Mouse (Mus musculus) limb, embryonic 11.5 days (tissue): Measurements from ENCODE around the gene Abhd14b. TPM values are rescaled to one million over a fixed set of nuclear protein-coding genes. Genes with fewer than 3 reads are reported as not detected.

Experiments used
- ATAC-seq: fragments of 200-750 bp; cut with Nextera tagmentation; 2 replicates; pipeline ENCODE4 v1.8.0; 2017; ENCODE audit warnings: low read depth; ENCODE audit not compliant: insufficient number of reproducible peaks, low FRiP score, low TSS enrichment
- DNase-seq: peaks from one replicate; pipeline ENCODE4 v3.0.0-alpha.2; 2015; ENCODE audit warnings: low spot score
- H3K27ac ChIP-seq: fragments of 300-500 bp; sonication (generic); replicated peaks from 2 replicates; pipeline ENCODE4 v1.5.1; 2014; ENCODE audit warnings: low read depth, mild to moderate bottlenecking, low read length
- H3K27me3 ChIP-seq: fragments of 300-500 bp; sonication (generic); 2 replicates; pipeline ENCODE4 v1.6.1; 2014; ENCODE audit warnings: mild to moderate bottlenecking, low read length, mixed read lengths; ENCODE audit not compliant: control insufficient read depth, insufficient read depth
- H3K36me3 ChIP-seq: fragments of 300-500 bp; sonication (generic); 2 replicates; pipeline ENCODE4 v1.6.1; 2014; ENCODE audit warnings: mild to moderate bottlenecking, low read length, moderate library complexity, mixed read lengths; ENCODE audit not compliant: control insufficient read depth, insufficient read depth
- H3K4me1 ChIP-seq: fragments of 300-500 bp; sonication (generic); 2 replicates; pipeline ENCODE4 v1.6.1; 2014; ENCODE audit warnings: low read length, mixed read lengths; ENCODE audit not compliant: control insufficient read depth, insufficient read depth
- H3K4me2 ChIP-seq: fragments of 300-500 bp; sonication (generic); 2 replicates; pipeline ENCODE4 v1.6.1; 2014; ENCODE audit warnings: low read depth, mild to moderate bottlenecking, moderate library complexity; ENCODE audit not compliant: severe bottlenecking
- H3K4me3 ChIP-seq: fragments of 300-500 bp; sonication (generic); 2 replicates; pipeline ENCODE4 v1.5.1; 2014; ENCODE audit warnings: low read depth, low read length
- H3K9ac ChIP-seq: fragments of 300-500 bp; sonication (generic); 2 replicates; pipeline ENCODE4 v1.6.1; 2014; ENCODE audit warnings: mild to moderate bottlenecking, low read length
- H3K9me3 ChIP-seq: fragments of 300-500 bp; sonication (generic); 2 replicates; pipeline ENCODE4 v1.6.1; 2016; ENCODE audit warnings: low read length; ENCODE audit not compliant: control insufficient read depth
- WGBS: fragments of 180-500 bp; shearing (Covaris S2); extraction: QIAGEN DNeasy Blood & Tissue Kit; methylation state at CpG from one replicate; pipeline ENCODE4 v1.1.7; 2014; 5-methylcytosine and 5-hydroxymethylcytosine counted together
- polyA plus RNA-seq: library from polyadenylated mRNA; unstranded; fragments of >200 nt; fragmentation: Nextera tagmentation; extraction: Ambion mirVana; gene quantifications from 2 replicates; pipeline ENCODE4 v1.2.1, GENCODE M21; 2014

Abhd14b gene
- polyA plus RNA-seq, 1 experiment from 2014 or later: 9.3 TPM

DNA sequence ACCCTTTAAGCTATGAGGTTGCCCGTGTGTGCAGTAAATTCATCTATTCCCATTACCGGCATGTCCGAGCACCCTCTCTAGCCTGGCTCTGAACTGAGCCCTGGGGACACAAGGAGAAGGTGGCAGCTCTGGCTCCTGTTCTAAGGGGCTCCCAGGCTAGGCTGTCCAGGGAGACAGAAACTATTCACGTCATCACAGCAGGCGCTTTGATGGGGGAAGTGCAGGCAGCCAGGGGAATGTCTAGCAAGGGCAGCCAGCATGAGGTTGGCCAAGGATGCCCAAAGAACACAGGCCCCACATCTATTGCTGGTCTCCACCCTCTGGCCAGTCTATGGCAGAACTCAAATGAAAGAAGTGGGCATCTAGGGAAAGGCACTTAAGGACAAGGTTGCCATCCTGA is 10.7 kb downstream of the Abhd14b start:
- no peak overlapping the region for H3K9ac ChIP-seq
- no peaks in the 10 kb centered on the region for H3K9me3 ChIP-seq
- peaks cover 6% of the 10 kb centered on the region; the same call in 1 of the 2 replicates for H3K36me3 ChIP-seq
- H3K4me1 ChIP-seq: peaks cover 36% of the 10 kb centered on the region
- no peak overlapping the region for H3K4me3 ChIP-seq
- DNase-seq (no peak), ATAC-seq (no peak)
- no peak overlapping the region for H3K27ac ChIP-seq
- no peak overlapping the region for H3K4me2 ChIP-seq
- WGBS: 79% methylated on average over 5 of the region's 5 CpGs
- H3K27me3 ChIP-seq: no peaks in the 10 kb centered on the region

DNA sequence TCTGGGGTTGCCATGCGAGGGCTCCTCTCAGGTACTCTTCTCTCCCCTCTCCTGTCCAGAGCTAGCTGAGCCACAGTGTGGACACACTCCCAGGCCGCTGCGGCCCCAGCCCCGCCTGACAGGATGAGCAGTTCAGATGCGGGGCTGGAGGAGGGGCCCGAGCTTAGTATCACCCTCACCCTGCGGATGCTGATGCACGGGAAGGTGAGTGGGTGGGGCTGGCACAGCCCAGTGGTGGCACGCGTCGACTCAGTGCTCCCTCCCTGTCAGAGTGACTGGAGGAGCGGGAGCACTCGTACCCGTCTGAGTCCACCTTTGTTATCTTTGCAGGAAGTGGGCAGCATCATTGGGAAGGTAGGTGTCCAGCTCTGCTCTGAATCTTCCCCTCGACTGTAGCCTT is 12.7 kb downstream of the Abhd14b start:
- H3K36me3 ChIP-seq: peaks cover 10% of the 10 kb centered on the region

DNA sequence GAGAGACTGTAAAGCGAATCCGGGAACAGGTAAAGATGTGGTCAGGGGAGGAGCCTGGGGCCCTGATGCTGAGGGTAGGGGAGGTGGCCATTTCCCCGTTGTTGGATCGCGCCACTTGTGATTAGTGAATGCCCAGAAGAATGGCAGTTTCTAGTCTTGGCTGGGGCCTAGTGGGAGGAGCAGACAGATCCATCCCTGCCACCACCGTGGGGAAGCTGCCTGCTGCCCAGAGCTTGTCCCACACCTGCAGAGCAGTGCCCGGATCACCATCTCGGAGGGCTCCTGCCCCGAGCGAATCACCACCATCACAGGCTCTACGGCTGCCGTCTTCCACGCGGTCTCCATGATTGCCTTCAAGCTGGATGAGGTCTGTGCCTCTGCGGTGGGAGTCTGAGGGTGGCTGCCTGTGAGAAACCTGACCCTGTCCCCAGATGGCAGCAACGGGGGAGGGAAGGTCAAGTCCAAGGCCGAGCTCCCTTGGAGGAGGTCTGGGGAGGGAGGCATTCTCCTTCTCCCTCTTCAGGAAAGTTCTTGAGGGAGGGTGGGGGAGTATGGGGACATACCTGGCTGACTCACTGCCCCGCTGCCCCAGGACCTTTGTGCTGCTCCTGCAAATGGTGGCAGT is 13.3 kb downstream of the Abhd14b start:
- Histone ChIP-seq H3K36me3 (peaks cover 10% of the 10 kb centered on the region), H3K9ac (no peak overlapping the region), H3K9me3 (no peaks in the 10 kb centered on the region), H3K4me1 (peaks cover 37% of the 10 kb centered on the region), H3K27ac (no peak overlapping the region), H3K4me2 (no peak overlapping the region), H3K4me3 (no peak overlapping the region), H3K27me3 (no peaks in the 10 kb centered on the region)
- 74% methylated on average over 18 of the region's 18 CpGs for WGBS
- DNase-seq (no peak), ATAC-seq (no peak)

More for the DNA sequence above, 12.7 kb downstream of the Abhd14b start:
- Histone ChIP-seq H3K4me2 (no peak overlapping the region), H3K4me3 (no peak overlapping the region), H3K9me3 (no peaks in the 10 kb centered on the region), H3K27ac (no peak overlapping the region), H3K27me3 (no peaks in the 10 kb centered on the region), H3K9ac (no peak overlapping the region), H3K4me1 (peaks cover 40% of the 10 kb centered on the region)
- ATAC-seq (no peak), DNase-seq (no peak)
- 85% methylated on average over 15 of the region's 15 CpGs for WGBS

DNA sequence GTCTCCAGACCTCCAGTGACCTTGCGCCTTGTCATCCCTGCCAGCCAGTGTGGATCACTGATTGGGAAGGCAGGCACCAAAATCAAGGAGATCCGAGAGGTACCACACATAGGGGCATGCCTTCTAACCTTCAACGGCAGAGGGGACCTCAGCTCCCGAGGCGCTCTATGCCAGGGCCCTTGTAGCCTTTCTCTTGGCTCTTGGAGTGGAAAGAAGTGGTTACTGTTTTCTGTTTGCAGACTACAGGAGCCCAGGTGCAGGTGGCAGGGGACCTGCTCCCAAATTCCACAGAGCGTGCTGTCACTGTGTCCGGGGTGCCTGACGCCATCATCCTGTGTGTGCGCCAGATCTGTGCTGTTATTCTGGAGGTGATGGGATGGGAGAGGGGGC is 13.8 kb downstream of the Abhd14b start:
- ATAC-seq: no peak
- Histone ChIP-seq H3K4me2 (no peak overlapping the region), H3K9me3 (no peaks in the 10 kb centered on the region), H3K4me1 (peaks cover 35% of the 10 kb centered on the region), H3K4me3 (no peak overlapping the region), H3K27ac (no peak overlapping the region), H3K36me3 (peaks cover 10% of the 10 kb centered on the region), H3K9ac (no peak overlapping the region), H3K27me3 (no peaks in the 10 kb centered on the region)
- DNase-seq: no peak
- WGBS: 95% methylated on average over 9 of the region's 9 CpGs

DNA sequence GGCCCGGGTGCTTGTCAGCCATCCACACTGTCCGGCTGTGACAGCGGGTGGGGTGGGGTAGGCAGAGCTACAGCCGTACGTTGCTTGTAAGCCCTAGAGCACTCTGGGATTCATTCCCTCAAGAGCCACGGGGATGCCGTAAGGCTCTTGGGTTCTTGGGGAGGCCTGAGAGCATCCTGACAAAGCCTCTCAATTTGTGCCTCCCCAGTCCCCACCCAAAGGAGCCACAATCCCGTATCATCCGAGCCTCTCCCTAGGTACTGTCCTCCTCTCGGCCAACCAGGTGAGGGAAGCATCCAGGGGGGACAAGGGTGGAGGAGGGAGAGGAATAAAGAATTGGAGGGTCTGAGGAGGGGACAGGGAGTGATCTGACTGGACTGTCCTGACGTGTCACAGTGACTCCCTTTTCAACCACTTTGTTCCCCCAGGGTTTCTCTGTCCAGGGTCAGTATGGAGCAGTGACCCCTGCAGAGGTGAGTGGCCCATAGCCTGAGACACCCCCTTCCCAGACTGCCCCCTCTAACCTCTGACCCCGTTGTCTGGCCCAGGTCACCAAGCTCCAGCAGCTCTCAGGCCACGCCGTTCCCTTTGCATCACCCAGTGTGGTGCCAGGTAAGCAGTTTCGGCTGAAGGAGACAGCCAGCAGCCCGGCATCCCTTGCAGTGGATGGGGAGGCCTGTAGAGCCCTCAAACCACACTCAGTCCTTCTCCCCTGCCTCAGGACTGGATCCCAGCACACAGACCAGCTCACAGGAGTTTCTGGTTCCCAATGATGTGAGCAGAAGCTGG is 14.6 kb downstream of the Abhd14b start:
- no peak overlapping the region for H3K4me2 ChIP-seq
- H3K27me3 ChIP-seq: no peaks in the 10 kb centered on the region
- H3K4me1 ChIP-seq: peaks cover 27% of the 10 kb centered on the region
- H3K4me3 ChIP-seq: no peak overlapping the region
- 83% methylated on average over 16 of the region's 16 CpGs for WGBS
- DNase-seq (no peak), ATAC-seq (no peak)
- H3K9ac ChIP-seq: no peak overlapping the region
- peaks cover 10% of the 10 kb centered on the region for H3K36me3 ChIP-seq
- no peaks in the 10 kb centered on the region for H3K9me3 ChIP-seq
- H3K27ac ChIP-seq: no peak overlapping the region

DNA sequence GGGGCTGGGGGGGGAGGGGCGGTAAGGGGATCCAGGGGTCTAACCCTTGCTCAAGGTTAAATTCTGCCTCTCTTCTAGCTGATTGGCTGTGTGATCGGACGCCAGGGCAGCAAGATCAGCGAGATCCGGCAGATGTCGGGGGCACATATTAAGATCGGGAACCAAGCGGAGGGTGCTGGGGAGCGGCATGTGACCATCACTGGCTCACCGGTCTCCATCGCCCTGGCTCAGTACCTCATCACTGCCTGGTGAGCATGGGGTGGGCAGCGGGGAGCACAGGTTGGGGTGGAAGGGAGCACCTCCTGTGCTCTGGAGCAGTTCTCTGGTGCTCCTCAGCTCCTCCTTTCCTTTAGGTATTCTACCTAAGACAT is 15.2 kb downstream of the Abhd14b start:
- no peak overlapping the region for H3K9ac ChIP-seq
- H3K4me1 ChIP-seq: peaks cover 21% of the 10 kb centered on the region
- ATAC-seq (no peak), DNase-seq (no peak)
- H3K4me2 ChIP-seq: no peak overlapping the region
- peaks cover 10% of the 10 kb centered on the region for H3K36me3 ChIP-seq
- no peak overlapping the region for H3K27ac ChIP-seq
- H3K9me3 ChIP-seq: no peaks in the 10 kb centered on the region
- H3K4me3 ChIP-seq: no peak overlapping the region
- H3K27me3 ChIP-seq: no peaks in the 10 kb centered on the region
- WGBS: 87% methylated on average over 12 of the region's 12 CpGs

DNA sequence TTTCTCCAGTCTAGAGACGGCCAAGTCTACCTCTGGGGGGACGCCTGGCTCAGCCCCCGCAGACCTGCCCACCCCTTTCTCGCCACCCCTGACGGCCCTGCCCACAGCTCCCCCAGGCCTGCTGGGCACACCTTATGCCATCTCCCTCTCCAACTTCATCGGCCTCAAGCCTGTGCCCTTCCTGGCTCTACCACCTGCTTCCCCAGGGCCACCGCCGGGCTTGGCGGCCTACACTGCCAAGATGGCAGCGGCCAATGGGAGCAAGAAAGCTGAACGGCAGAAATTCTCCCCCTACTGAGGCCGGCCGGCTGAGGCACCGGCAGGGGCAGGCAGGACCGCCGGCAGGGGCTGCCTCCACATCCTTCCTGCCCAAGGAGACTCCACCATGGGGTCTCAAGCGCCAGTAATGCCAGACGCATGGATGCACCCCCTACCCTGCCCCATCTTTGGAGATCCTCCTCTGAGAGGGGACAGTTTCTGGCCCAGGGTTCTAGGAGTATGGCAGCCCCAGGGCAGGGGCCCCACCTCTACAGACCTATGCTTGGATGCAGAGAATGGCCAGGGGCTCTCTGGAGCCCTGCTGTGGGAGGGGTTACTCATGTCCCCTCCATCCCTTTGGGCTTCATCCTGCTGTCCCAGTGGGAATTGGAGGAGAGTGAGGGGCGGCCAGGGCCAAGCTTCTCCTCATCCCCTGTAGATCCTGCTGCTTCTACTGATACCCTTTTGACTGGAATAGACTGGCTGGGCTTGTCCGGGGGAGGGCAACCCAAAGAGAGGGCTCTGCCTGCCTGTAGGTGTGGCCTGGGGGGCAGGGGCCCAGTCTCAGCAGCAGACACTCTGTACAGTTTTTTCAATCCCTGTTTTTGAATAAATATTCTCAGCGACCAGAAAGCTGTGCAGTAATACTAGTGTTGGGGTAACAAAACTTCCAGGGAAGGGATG is 16.1 kb downstream of the Abhd14b start:
- no peaks in the 10 kb centered on the region for H3K27me3 ChIP-seq
- H3K9me3 ChIP-seq: no peaks in the 10 kb centered on the region
- WGBS: 82% methylated on average over 21 of the region's 21 CpGs
- H3K4me1 ChIP-seq: peaks cover 14% of the 10 kb centered on the region
- H3K4me2 ChIP-seq: no peak overlapping the region
- no peak for ATAC-seq
- peak overlapping the region; percentile 9; the same call in 1 of the 2 replicates for H3K9ac ChIP-seq
- H3K27ac ChIP-seq: no peak overlapping the region
- H3K36me3 ChIP-seq: peaks cover 10% of the 10 kb centered on the region
- no peak overlapping the region for H3K4me3 ChIP-seq
- no peak for DNase-seq
